Mouse (Mus musculus) kidney, adult 10 weeks (tissue): ENCODE data around the gene Prss44. TPM values are rescaled to one million over a fixed set of nuclear protein-coding genes. Genes with fewer than 3 reads are reported as not detected.

Experiments
- polyA plus RNA-seq: library from polyadenylated mRNA; stranded (reverse); fragments of 350-450 nt; fragmentation: Illumina TruSeq; extraction: RNeasy Lipid Tissue Mini Kit (QIAGEN cat#74804); gene quantifications from one replicate; pipeline ENCODE4 v1.2.3, GENCODE M21; 2014; ENCODE audit warnings: low read depth, low replicate concordance

Gene Prss44
- polyA plus RNA-seq: not detected

DNA sequence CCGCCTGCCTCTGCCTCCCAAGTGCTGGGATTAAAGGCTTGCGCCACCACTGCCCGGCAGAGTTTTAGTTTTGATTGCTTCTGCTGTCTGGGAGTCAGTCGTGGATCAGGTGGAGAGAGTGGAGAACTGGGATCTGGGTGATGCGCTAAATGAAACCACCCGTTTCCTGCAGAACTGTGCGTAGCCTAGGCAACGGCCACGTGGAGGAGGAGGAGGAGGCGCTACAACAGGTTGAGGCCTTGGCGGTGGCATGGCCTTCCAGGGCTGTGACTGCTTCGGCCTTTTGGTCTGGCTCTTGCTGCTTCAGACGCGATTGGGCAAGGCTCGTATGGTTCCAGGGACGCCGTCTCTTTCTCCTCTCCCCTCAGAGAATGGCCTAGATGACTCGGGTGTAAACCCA lies at the start of gene Prss44:
TSS of gene Prss44 (plus strand) at position 206 of the 400 bp plus-strand sequence.

GRCm38 (mm10) chr9:110797866-110798265 lies 15.9 kb upstream of the Prss44 start, which contains the start of gene Prss42:
Prss42 (plus strand) TSS chr9:110798166.

GRCm38 (mm10) chr9:110826390-110826789 lies 12.6 kb downstream of the Prss44 start, which contains the start of gene Prss43:
Prss43 (plus strand) TSS chr9:110826690.

GRCm38 (mm10) chr9:110834411-110834810 lies 20.6 kb downstream of the Prss44 start, which contains the start of gene Prss45:
Prss45 (plus strand) TSS chr9:110834588.

DNA sequence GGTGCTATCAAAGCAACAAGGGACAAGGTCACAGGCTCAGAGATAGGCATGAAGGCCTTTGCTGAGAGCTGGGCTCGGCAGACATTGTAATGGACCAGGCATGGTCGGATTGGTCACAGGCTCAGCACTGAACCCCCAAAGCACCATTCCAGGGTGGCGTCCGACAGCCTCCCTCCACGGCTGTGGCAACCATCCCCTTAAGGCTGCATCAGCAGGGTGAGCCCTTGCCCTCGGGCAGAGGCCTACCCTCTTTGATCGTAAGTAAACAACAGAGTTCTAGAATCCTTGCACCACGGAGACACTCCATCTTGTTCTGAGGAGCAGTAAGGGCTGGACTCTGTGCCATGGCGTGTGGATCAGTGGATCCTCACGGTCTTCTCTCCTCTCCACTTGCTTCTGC lies 30.4 kb downstream of the Prss44 start, which contains the start of gene Prss46:
TSS of gene Prss46 (plus strand) at position 301 of the 400 bp plus-strand sequence.

GRCm38 (mm10) chr9:110857781-110858472 lies 44.1 kb downstream of the Prss44 start, which contains the start of gene Prss50:
Prss50 (plus strand) TSS chr9:110857967.

Other genes starting within 250 kb of the Prss44 start
- not detected for gene Nradd, start 189.5 kb upstream of the Prss44 start, polyA plus RNA-seq
- gene Nbeal2, start 159.8 kb upstream of the Prss44 start, polyA plus RNA-seq: 0.12 TPM
- not detected for gene Ccdc12, start 157.5 kb upstream of the Prss44 start, polyA plus RNA-seq
- gene Myl3, start 72.1 kb upstream of the Prss44 start, polyA plus RNA-seq: not detected
- gene Pth1r, start 66.8 kb upstream of the Prss44 start, polyA plus RNA-seq: 10.3 TPM
- not detected for gene Prss42, start 15.8 kb upstream of the Prss44 start, polyA plus RNA-seq
- not detected for gene Prss43, start 12.7 kb downstream of the Prss44 start, polyA plus RNA-seq
- gene Prss45, start 20.6 kb downstream of the Prss44 start, polyA plus RNA-seq: not detected
- gene Prss46, start 30.5 kb downstream of the Prss44 start, polyA plus RNA-seq: not detected
- gene Prss50, start 44.0 kb downstream of the Prss44 start, polyA plus RNA-seq: not detected
- 2.6 TPM for gene Als2cl, start 65.9 kb downstream of the Prss44 start, polyA plus RNA-seq
- 4.1 TPM for gene Tmie, start 66.1 kb downstream of the Prss44 start, polyA plus RNA-seq
- gene Fam240a, start 102.9 kb downstream of the Prss44 start, polyA plus RNA-seq: not detected
- not detected for gene Tdgf1, start 132.2 kb downstream of the Prss44 start, polyA plus RNA-seq
- gene Lrrc2, start 137.6 kb downstream of the Prss44 start, polyA plus RNA-seq: not detected
- gene Rtp3, start 176.6 kb downstream of the Prss44 start, polyA plus RNA-seq: 3.0 TPM
- 0.36 TPM for gene Ltf, start 205.3 kb downstream of the Prss44 start, polyA plus RNA-seq
- 2.3 TPM for gene Ccrl2, start 243.5 kb downstream of the Prss44 start, polyA plus RNA-seq